29 mouse cellular contexts compared by ENCODE assay signal in the genomic region with DNA sequence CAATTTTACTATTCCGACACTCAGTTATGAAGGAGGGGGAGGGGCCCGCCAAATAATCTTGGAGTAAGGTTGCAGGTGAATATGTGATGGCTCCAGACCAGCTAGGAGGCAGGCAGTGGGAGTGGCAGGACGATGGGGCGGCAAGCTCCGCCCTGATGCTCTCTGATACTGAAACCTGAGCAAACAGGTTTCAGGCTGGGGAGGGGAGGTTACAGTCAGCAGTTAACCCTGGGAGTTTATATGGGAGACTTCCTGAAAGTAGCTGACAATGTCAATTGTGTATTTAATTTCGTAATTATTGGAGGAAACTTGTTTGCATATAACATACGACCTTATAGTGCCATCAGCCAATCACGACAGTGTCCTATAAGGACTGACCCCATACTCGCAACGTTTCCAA.
DNase-seq lines count a peak whose midpoint lies in the region; ATAC-seq and TF ChIP-seq lines count a peak whose summit lies in the region.
"Had no signal": no experiment of that assay in that cellular context is flagged by ENCODE, and none has a peak within 500 bp of the region (broad histone marks: within the 10 kb centered on the region; RNA-seq: fewer than 3 reads in every experiment).

No protein-coding gene starts in this region.

- 58% methylated on average over 10 of the region's 10 CpGs for WGBS in intestine, embryonic 14.5 days
- WGBS in intestine, postnatal 0 days: 42% methylated on average over 10 of the region's 10 CpGs
- WGBS in stomach, embryonic 16.5 days: 55% methylated on average over 10 of the region's 10 CpGs

- no peak for TF ChIP-seq CTCF in intestine, postnatal 0 days (IDR thresholded peaks at IDR 0.05; ENCODE audit: low read depth)

- H3K27me3 ChIP-seq in intestine, embryonic 14.5 days (replicated peaks; ENCODE audit: control insufficient read depth, insufficient read depth, low read length): no peaks in the 10 kb centered on the region
- no peaks in the 10 kb centered on the region for H3K27me3 ChIP-seq in intestine, postnatal 0 days (replicated peaks; ENCODE audit: control insufficient read depth, insufficient read depth, low read length)
- H3K27me3 ChIP-seq in stomach, embryonic 16.5 days (ENCODE audit: control insufficient read depth, insufficient read depth, low read length): no peaks in the 10 kb centered on the region
- H3K27me3 ChIP-seq: CH12.LX; forebrain, embryonic 13.5 days; hindbrain, embryonic 12.5 days; liver, embryonic 12.5 days; midbrain, embryonic 12.5 days; neural tube, embryonic 13.5 days had no signal

- no peaks in the 10 kb centered on the region for H3K36me3 ChIP-seq in intestine, embryonic 14.5 days (ENCODE audit: control insufficient read depth, insufficient read depth, low read length)
- no peaks in the 10 kb centered on the region for H3K36me3 ChIP-seq in intestine, postnatal 0 days (ENCODE audit: control insufficient read depth, insufficient read depth)
- H3K36me3 ChIP-seq in stomach, embryonic 16.5 days (ENCODE audit: control insufficient read depth, insufficient read depth, low read length): no peaks in the 10 kb centered on the region
- H3K36me3 ChIP-seq: G1E; hindbrain, embryonic 12.5 days; liver, embryonic 12.5 days; midbrain, embryonic 12.5 days; neural tube, embryonic 13.5 days had no signal

- no peaks in the 10 kb centered on the region for H3K9me3 ChIP-seq in intestine, embryonic 14.5 days (ENCODE audit: control insufficient read depth, low read length)
- H3K9me3 ChIP-seq in intestine, postnatal 0 days (ENCODE audit: control insufficient read depth): no peaks in the 10 kb centered on the region
- no peaks in the 10 kb centered on the region for H3K9me3 ChIP-seq in stomach, embryonic 16.5 days (replicated peaks; ENCODE audit: control insufficient read depth, low read length)
- H3K9me3 ChIP-seq: forebrain, embryonic 13.5 days; hindbrain, embryonic 12.5 days; liver, embryonic 12.5 days; midbrain, embryonic 12.5 days; neural tube, embryonic 13.5 days had no signal

- H3K4me3 ChIP-seq in intestine, embryonic 14.5 days (ENCODE audit: low read depth, low read length): no peak overlapping the region
- no peak overlapping the region for H3K4me3 ChIP-seq in intestine, postnatal 0 days (ENCODE audit: low read depth, low read length)
- H3K4me3 ChIP-seq in stomach, embryonic 16.5 days (replicated peaks; ENCODE audit: low read length): no peak overlapping the region
- H3K4me3 ChIP-seq: forebrain, embryonic 13.5 days; hindbrain, embryonic 12.5 days; liver, embryonic 12.5 days; midbrain, embryonic 12.5 days; neural tube, embryonic 13.5 days had no signal

- ATAC-seq in intestine, embryonic 14.5 days (replicated peaks; ENCODE audit: low FRiP score, low TSS enrichment, low read depth): peak; percentile 60; the same call in 1 of the 2 replicates
- no peak for ATAC-seq in intestine, postnatal 0 days
- ATAC-seq in stomach, embryonic 16.5 days (ENCODE audit: insufficient read depth, low FRiP score): peak; percentile 29; the same call in 1 of the 2 replicates
- ATAC-seq: forebrain, embryonic 13.5 days; hindbrain, postnatal 0 days; liver, embryonic 12.5 days; liver, postnatal 0 days had no signal

- H3K4me2 ChIP-seq in intestine, embryonic 14.5 days (ENCODE audit: low read length): no peak overlapping the region
- H3K4me2 ChIP-seq in intestine, postnatal 0 days (replicated peaks; ENCODE audit: low read depth): no peak overlapping the region
- no peak overlapping the region for H3K4me2 ChIP-seq in stomach, embryonic 16.5 days (ENCODE audit: low read depth, low read length)
- H3K4me2 ChIP-seq: forebrain, embryonic 13.5 days; heart, embryonic 11.5 days; hindbrain, embryonic 12.5 days; liver, embryonic 12.5 days; midbrain, embryonic 12.5 days; neural tube, embryonic 13.5 days had no signal

- H3K27ac ChIP-seq in intestine, embryonic 14.5 days (ENCODE audit: low read depth): no peak overlapping the region
- no peak overlapping the region for H3K27ac ChIP-seq in intestine, postnatal 0 days (ENCODE audit: low read depth, low read length)
- H3K27ac ChIP-seq in stomach, embryonic 16.5 days (ENCODE audit: low read length): no peak overlapping the region
- H3K27ac ChIP-seq: forebrain, embryonic 13.5 days; hindbrain, embryonic 12.5 days; hindbrain, postnatal 0 days; liver, embryonic 12.5 days; midbrain, embryonic 12.5 days; neural tube, embryonic 13.5 days had no signal

- no peaks in the 10 kb centered on the region for H3K4me1 ChIP-seq in intestine, embryonic 14.5 days (replicated peaks; ENCODE audit: control insufficient read depth, insufficient read depth, low read length)
- no peaks in the 10 kb centered on the region for H3K4me1 ChIP-seq in intestine, postnatal 0 days (replicated peaks; ENCODE audit: control insufficient read depth, insufficient read depth, low read length)
- H3K4me1 ChIP-seq in stomach, embryonic 16.5 days (ENCODE audit: control insufficient read depth, insufficient read depth, low read length): no peaks in the 10 kb centered on the region
- H3K4me1 ChIP-seq: forebrain, embryonic 13.5 days; hindbrain, embryonic 12.5 days; liver, embryonic 12.5 days; midbrain, embryonic 12.5 days; neural tube, embryonic 13.5 days had no signal

- DNase-seq in intestine, embryonic 14.5 days (ENCODE audit: low spot score): no peak
- DNase-seq in kidney, postnatal 10 days: peak; percentile 8
- no peak for DNase-seq in kidney, postnatal 36 days
- peak; percentile 20 for DNase-seq in ZHBTc4 (ENCODE audit: low read depth, low spot score)
- no peak for DNase-seq in adrenal gland, postnatal 14 days
- no peak for DNase-seq in heart, adult 11 months
- DNase-seq: adrenal gland, postnatal 25 days; cerebellum, adult 11-12 months; cerebellum, adult 9-11 months; gastrocnemius, postnatal 25 days; heart, adult 18-20 months; heart, postnatal 36 days; kidney, postnatal 25 days; layer of hippocampus, postnatal 36 days; left cerebral cortex, postnatal 4 days; liver, postnatal 0 days; lung, postnatal 36 days; right cerebral cortex, postnatal 4 days had no signal

- no peak overlapping the region for H3K9ac ChIP-seq in intestine, embryonic 14.5 days (ENCODE audit: low read length)
- H3K9ac ChIP-seq in intestine, postnatal 0 days (ENCODE audit: low read depth, low read length): no peak overlapping the region
- no peak overlapping the region for H3K9ac ChIP-seq in stomach, embryonic 16.5 days (ENCODE audit: low read length)
- H3K9ac ChIP-seq: forebrain, embryonic 13.5 days; hindbrain, embryonic 12.5 days; liver, embryonic 12.5 days; liver, postnatal 0 days; midbrain, embryonic 12.5 days; neural tube, embryonic 13.5 days had no signal

Comparison
In these comparisons a context has a peak if more than half of its experiments do, and no peak if none do; other contexts are left out.
1. DNase-seq: peak in kidney, postnatal 10 days (single experiment) and ZHBTc4 (single experiment); none in intestine, embryonic 14.5 days (single experiment), kidney, postnatal 36 days (0 of 2), adrenal gland, postnatal 14 days (single experiment) and heart, adult 11 months (single experiment).